Mouse (Mus musculus): ENCODE results near the gene Ryk.

The Ryk gene

DNA sequence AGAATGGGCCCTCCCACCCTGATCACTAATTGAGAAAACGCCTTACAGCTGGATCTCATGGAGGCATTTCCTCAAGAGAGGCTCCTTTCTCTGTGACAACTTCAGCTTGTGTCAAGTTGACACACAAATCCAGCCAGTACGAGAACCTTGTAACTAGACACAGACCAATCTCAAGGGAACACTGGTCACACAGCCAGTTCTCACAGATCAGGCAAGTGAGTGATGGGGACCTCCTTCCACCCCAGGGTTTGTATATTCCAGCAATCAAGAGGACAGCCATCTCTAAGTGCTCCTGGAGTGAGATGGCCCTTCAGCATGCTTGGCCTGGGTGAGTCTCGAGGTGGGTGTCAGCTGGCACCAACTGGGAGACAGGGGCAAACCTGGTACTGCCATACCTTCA lies 121.1 kb downstream of the Ryk start:
- DNase-seq: no peak

Data from kidney, postnatal 4 days (tissue).